Mouse (Mus musculus): Measurements from ENCODE around the gene A930033H14Rik. TPM values are rescaled to one million over a fixed set of nuclear protein-coding genes. Genes with fewer than 3 reads are reported as not detected.

A930033H14Rik gene
- polyA plus RNA-seq, 1 experiment from 2014 or later, result 1.5 TPM

- no peak overlapping the region for H3K4me3 ChIP-seq (ENCODE audit: low read depth, low read length)
- peak; percentile 44; the same call in 1 of the 2 replicates for ATAC-seq (ENCODE audit: low read depth)
- no peaks in the 10 kb centered on the region for H3K27me3 ChIP-seq (ENCODE audit: control insufficient read depth, insufficient read depth, low read length)
- H3K9ac ChIP-seq (replicated peaks; ENCODE audit: low read depth, low read length), result no peak overlapping the region
- H3K4me1 ChIP-seq (ENCODE audit: control insufficient read depth, insufficient read depth, low read length), result peaks cover 9% of the 10 kb centered on the region
- no peak overlapping the region for H3K27ac ChIP-seq (ENCODE audit: low read depth, low read length)
- H3K36me3 ChIP-seq (ENCODE audit: control insufficient read depth, insufficient read depth, low read length), result no peaks in the 10 kb centered on the region
- no peak overlapping the region for H3K4me2 ChIP-seq (ENCODE audit: low read depth, low read length)
- WGBS, result 48% methylated on average over 5 of the region's 5 CpGs
- no peaks in the 10 kb centered on the region for H3K9me3 ChIP-seq (ENCODE audit: control insufficient read depth, low read length)
Measured at GRCm38 (mm10) chr10:69253075-69253685, 40.3 kb upstream of the A930033H14Rik start.

- Histone ChIP-seq H3K4me3 (ENCODE audit: low read depth, low read length) (no peak overlapping the region), H3K4me2 (ENCODE audit: low read depth, low read length) (no peak overlapping the region), H3K4me1 (ENCODE audit: control insufficient read depth, insufficient read depth, low read length) (peaks cover 9% of the 10 kb centered on the region), H3K27ac (ENCODE audit: low read depth, low read length) (no peak overlapping the region), H3K9me3 (ENCODE audit: control insufficient read depth, low read length) (no peaks in the 10 kb centered on the region), H3K9ac (replicated peaks; ENCODE audit: low read depth, low read length) (no peak overlapping the region), H3K27me3 (ENCODE audit: control insufficient read depth, insufficient read depth, low read length) (no peaks in the 10 kb centered on the region), H3K36me3 (ENCODE audit: control insufficient read depth, insufficient read depth, low read length) (no peaks in the 10 kb centered on the region)
- no peak for ATAC-seq (ENCODE audit: low read depth)
- 89% methylated on average over 17 of the region's 17 CpGs for WGBS
Measured at GRCm38 (mm10) chr10:69252112-69253074, 39.5 kb upstream of the A930033H14Rik start.

GRCm38 (mm10) chr10:69251254-69251653 lies 38.4 kb upstream of the A930033H14Rik start:
- no peak overlapping the region for H3K4me2 ChIP-seq (ENCODE audit: low read depth, low read length)
- no peaks in the 10 kb centered on the region for H3K9me3 ChIP-seq (ENCODE audit: control insufficient read depth, low read length)
- ATAC-seq (ENCODE audit: low read depth), result no peak
- WGBS, result 95% methylated on average over 6 of the region's 6 CpGs
- peaks cover 9% of the 10 kb centered on the region for H3K4me1 ChIP-seq (ENCODE audit: control insufficient read depth, insufficient read depth, low read length)
- H3K27ac ChIP-seq (ENCODE audit: low read depth, low read length), result no peak overlapping the region
- H3K36me3 ChIP-seq (ENCODE audit: control insufficient read depth, insufficient read depth, low read length), result no peaks in the 10 kb centered on the region
- no peaks in the 10 kb centered on the region for H3K27me3 ChIP-seq (ENCODE audit: control insufficient read depth, insufficient read depth, low read length)
- no peak overlapping the region for H3K4me3 ChIP-seq (ENCODE audit: low read depth, low read length)
- no peak overlapping the region for H3K9ac ChIP-seq (replicated peaks; ENCODE audit: low read depth, low read length)

DNA sequence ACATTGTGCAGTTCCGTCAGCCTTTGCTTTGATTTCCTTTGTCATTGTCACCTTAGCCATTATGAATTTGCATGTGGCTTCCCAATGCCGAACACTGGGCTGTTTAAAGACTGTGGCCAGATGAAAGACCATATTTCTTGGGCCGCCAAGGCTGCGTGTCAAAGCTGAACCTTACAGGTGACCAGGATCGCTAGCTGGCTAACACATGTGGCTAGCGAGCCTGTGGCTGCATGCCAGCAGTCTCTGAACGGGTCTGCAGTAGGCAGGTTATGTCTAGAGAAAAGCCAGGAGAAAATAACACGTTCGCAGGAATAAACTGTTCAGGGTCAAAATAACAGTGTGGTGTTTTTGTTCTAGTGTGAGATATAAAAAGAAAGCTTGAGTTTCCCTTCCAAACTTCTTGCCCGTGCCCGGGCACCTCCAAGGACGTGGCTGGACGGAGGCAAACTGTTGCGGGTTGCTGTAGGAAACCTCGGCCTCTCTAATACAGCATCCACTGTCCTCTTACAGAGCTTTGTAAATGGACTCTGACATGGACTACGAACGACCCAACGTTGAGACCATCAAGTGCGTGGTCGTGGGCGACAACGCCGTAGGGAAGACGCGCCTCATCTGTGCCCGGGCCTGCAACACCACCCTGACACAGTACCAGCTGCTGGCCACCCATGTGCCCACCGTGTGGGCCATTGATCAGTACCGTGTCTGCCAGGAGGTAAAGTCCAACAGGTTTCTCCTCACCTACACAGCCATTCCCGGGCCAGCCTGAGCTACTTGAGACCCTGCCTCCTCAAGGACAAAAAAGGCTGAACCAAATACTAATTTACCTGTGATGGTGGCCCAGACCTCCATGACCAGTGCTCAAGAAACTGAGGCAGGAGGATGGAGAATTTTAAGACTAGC lies 35.6 kb upstream of the A930033H14Rik start:
- Histone ChIP-seq H3K4me2 (ENCODE audit: low read depth, low read length) (no peak overlapping the region), H3K4me1 (ENCODE audit: control insufficient read depth, insufficient read depth, low read length) (no peaks in the 10 kb centered on the region), H3K27me3 (ENCODE audit: control insufficient read depth, insufficient read depth, low read length) (no peaks in the 10 kb centered on the region), H3K9me3 (ENCODE audit: control insufficient read depth, low read length) (no peaks in the 10 kb centered on the region), H3K4me3 (ENCODE audit: low read depth, low read length) (no peak overlapping the region), H3K36me3 (ENCODE audit: control insufficient read depth, insufficient read depth, low read length) (no peaks in the 10 kb centered on the region), H3K27ac (ENCODE audit: low read depth, low read length) (no peak overlapping the region), H3K9ac (replicated peaks; ENCODE audit: low read depth, low read length) (no peak overlapping the region)
- no peak for ATAC-seq (ENCODE audit: low read depth)
- 90% methylated on average over 29 of the region's 29 CpGs for WGBS

DNA sequence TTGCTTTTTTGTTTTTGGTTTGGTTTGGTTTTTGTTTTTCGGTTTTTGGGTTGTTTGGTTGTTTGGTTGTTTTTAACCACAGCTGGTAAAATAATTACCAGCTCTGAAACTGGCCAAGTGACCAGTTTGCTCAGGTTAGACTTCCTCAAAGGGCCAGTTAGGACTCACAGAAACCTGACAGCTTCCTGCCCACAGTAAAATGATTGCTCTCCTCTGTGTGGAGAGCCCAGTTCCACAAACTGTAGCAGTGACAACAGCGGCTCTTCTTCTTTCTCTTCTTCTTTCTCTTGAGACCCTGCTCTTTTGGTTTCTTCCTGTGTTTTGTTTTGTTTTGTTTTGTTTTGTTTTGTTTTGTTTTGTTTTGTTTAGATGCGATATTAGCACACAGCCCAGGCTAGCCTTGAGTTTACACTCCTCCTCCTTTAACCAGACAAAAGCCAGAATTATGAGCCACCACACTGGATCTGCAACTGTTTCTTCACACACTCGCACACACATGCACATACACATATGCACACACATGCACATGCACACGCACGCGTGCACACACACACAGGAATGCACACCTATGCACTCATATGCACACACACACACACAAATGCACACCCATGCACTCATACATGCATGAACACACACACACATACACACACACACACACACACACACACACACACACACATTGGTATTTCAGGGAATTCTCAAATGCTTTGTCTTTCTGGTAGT lies 34.6 kb upstream of the A930033H14Rik start:
- whole genome bisulfite sequencing, result 97% methylated on average over 7 of the region's 7 CpGs
- H3K27ac ChIP-seq (ENCODE audit: low read depth, low read length), result no peak overlapping the region
- H3K4me1 ChIP-seq (ENCODE audit: control insufficient read depth, insufficient read depth, low read length), result no peaks in the 10 kb centered on the region
- no peak overlapping the region for H3K4me3 ChIP-seq (ENCODE audit: low read depth, low read length)
- H3K27me3 ChIP-seq (ENCODE audit: control insufficient read depth, insufficient read depth, low read length), result no peaks in the 10 kb centered on the region
- H3K4me2 ChIP-seq (ENCODE audit: low read depth, low read length), result no peak overlapping the region
- no peak for ATAC-seq (ENCODE audit: low read depth)
- no peaks in the 10 kb centered on the region for H3K36me3 ChIP-seq (ENCODE audit: control insufficient read depth, insufficient read depth, low read length)
- H3K9ac ChIP-seq (replicated peaks; ENCODE audit: low read depth, low read length), result no peak overlapping the region
- no peaks in the 10 kb centered on the region for H3K9me3 ChIP-seq (ENCODE audit: control insufficient read depth, low read length)

DNA sequence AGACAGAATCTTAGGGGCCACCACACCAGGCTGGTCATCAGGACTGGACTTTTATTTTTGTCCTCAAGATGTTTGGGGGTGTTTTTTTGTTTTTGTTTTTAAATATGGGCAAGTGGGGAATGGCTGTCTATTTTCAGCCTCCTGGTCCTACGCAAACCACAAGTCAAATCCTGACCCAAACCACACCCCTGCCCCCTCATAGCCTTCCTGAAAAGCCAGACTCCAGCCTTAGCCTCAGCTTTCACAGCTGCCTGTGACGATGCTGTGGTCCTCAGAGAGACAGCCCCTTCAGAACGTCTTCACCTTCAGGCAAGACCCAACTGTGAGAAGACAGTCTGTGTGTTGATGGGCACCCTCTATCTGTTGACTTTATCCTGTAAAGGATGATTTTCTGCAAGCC lies 33.9 kb upstream of the A930033H14Rik start:
- Histone ChIP-seq H3K4me2 (ENCODE audit: low read depth, low read length) (no peak overlapping the region), H3K4me1 (ENCODE audit: control insufficient read depth, insufficient read depth, low read length) (no peaks in the 10 kb centered on the region), H3K9me3 (ENCODE audit: control insufficient read depth, low read length) (no peaks in the 10 kb centered on the region), H3K27me3 (ENCODE audit: control insufficient read depth, insufficient read depth, low read length) (no peaks in the 10 kb centered on the region), H3K9ac (replicated peaks; ENCODE audit: low read depth, low read length) (no peak overlapping the region), H3K27ac (ENCODE audit: low read depth, low read length) (no peak overlapping the region), H3K36me3 (ENCODE audit: control insufficient read depth, insufficient read depth, low read length) (no peaks in the 10 kb centered on the region), H3K4me3 (ENCODE audit: low read depth, low read length) (no peak overlapping the region)
- ATAC-seq (ENCODE audit: low read depth), result no peak
- 82% methylated on average over 3 of the region's 3 CpGs for WGBS

DNA sequence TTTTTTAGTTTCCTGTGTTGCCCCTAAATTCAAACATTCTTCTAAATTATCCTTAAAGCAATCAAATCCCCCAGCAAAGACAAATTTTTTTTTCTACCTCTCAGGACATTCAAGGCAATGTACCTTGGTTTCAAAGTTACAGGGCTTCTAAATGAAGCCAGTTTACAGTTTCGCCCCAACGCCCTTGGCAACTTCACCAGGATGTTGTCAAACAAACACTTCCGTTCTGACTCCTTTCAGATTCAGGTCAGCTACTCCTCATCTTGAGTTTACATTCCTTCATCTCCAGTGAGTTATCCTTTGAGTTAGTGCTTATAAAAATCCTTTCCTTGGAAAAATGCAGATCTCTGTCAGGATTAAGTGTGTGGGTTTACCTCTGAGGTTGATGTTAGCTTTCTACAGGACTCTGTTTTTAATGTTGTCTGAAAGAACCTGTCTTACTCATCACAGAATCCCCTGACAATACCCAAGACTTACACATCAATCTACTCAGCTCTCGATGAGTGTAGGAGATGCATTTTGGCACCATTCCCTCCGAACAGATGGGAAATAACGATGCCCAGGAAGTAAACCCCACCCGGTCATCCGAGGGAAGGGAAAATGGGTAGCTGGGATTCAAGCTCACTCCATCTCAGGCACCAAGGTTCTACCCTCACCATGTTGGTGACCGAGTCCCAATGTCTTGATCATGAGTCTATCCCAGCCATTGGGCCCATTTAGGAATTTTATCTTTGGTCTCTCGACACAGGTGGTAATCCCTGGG lies 33.2 kb upstream of the A930033H14Rik start:
- WGBS, result 84% methylated on average over 10 of the region's 10 CpGs
- no peak overlapping the region for H3K4me3 ChIP-seq (ENCODE audit: low read depth, low read length)
- H3K4me1 ChIP-seq (ENCODE audit: control insufficient read depth, insufficient read depth, low read length), result no peaks in the 10 kb centered on the region
- no peaks in the 10 kb centered on the region for H3K36me3 ChIP-seq (ENCODE audit: control insufficient read depth, insufficient read depth, low read length)
- H3K9me3 ChIP-seq (ENCODE audit: control insufficient read depth, low read length), result no peaks in the 10 kb centered on the region
- H3K9ac ChIP-seq (replicated peaks; ENCODE audit: low read depth, low read length), result no peak overlapping the region
- no peak overlapping the region for H3K27ac ChIP-seq (ENCODE audit: low read depth, low read length)
- no peaks in the 10 kb centered on the region for H3K27me3 ChIP-seq (ENCODE audit: control insufficient read depth, insufficient read depth, low read length)
- H3K4me2 ChIP-seq (ENCODE audit: low read depth, low read length), result no peak overlapping the region
- ATAC-seq (ENCODE audit: low read depth), result no peak

GRCm38 (mm10) chr10:69245151-69245550 lies 32.3 kb upstream of the A930033H14Rik start:
- no peaks in the 10 kb centered on the region for H3K9me3 ChIP-seq (ENCODE audit: control insufficient read depth, low read length)
- no peak for ATAC-seq (ENCODE audit: low read depth)
- no peak overlapping the region for H3K27ac ChIP-seq (ENCODE audit: low read depth, low read length)
- H3K27me3 ChIP-seq (ENCODE audit: control insufficient read depth, insufficient read depth, low read length), result no peaks in the 10 kb centered on the region
- no peak overlapping the region for H3K4me2 ChIP-seq (ENCODE audit: low read depth, low read length)
- no peak overlapping the region for H3K4me3 ChIP-seq (ENCODE audit: low read depth, low read length)
- no peaks in the 10 kb centered on the region for H3K36me3 ChIP-seq (ENCODE audit: control insufficient read depth, insufficient read depth, low read length)
- H3K4me1 ChIP-seq (ENCODE audit: control insufficient read depth, insufficient read depth, low read length), result no peaks in the 10 kb centered on the region
- 86% methylated on average over 4 of the region's 4 CpGs for WGBS
- H3K9ac ChIP-seq (replicated peaks; ENCODE audit: low read depth, low read length), result no peak overlapping the region
